Mouse (Mus musculus): Measurements from ENCODE around the gene Hoxc6.

Gene Hoxc6

GRCm38 (mm10) chr15:102988078-102988477 is 10.0 kb upstream of the Hoxc6 start:
- DNase-seq (ENCODE audit: low read depth in 1 of 2, low spot score in 2 of 2) = no peak

GRCm38 (mm10) chr15:102990461-102991397 is 7.3 kb upstream of the Hoxc6 start, which contains the start of gene Hoxc8:
Gene Hoxc8, plus strand, starts transcription at chr15:102990607.
- DNase-seq (ENCODE audit: low read depth in 1 of 2, low spot score in 2 of 2) = no peak

GRCm38 (mm10) chr15:102991782-102992181 is 6.3 kb upstream of the Hoxc6 start:
- no peak for DNase-seq (ENCODE audit: low read depth in 1 of 2, low spot score in 2 of 2)

- no peak for DNase-seq (ENCODE audit: low read depth in 1 of 2, low spot score in 2 of 2)
Observed at GRCm38 (mm10) chr15:102992206-102992605, 5.9 kb upstream of the Hoxc6 start.

- DNase-seq (ENCODE audit: low read depth in 1 of 2, low spot score in 2 of 2) = no peak
Observed at GRCm38 (mm10) chr15:102992863-102993262, 5.2 kb upstream of the Hoxc6 start.

- no peak for DNase-seq (ENCODE audit: low read depth in 1 of 2, low spot score in 2 of 2)
Observed at GRCm38 (mm10) chr15:102996548-102996947, 1.5 kb upstream of the Hoxc6 start.

GRCm38 (mm10) chr15:102997431-102997830 is 626 bp upstream of the Hoxc6 start:
- DNase-seq (ENCODE audit: low read depth in 1 of 2, low spot score in 2 of 2) = no peak

GRCm38 (mm10) chr15:102998608-102999182 is 638 bp downstream of the Hoxc6 start:
- DNase-seq (ENCODE audit: low read depth in 1 of 2, low spot score in 2 of 2) = no peak

GRCm38 (mm10) chr15:102999183-102999831 is 1.2 kb downstream of the Hoxc6 start:
- no peak for DNase-seq (ENCODE audit: low read depth in 1 of 2, low spot score in 2 of 2)

- DNase-seq (ENCODE audit: low read depth in 1 of 2, low spot score in 2 of 2) = no peak
Observed at GRCm38 (mm10) chr15:102999955-103000354, 1.9 kb downstream of the Hoxc6 start.

- DNase-seq (ENCODE audit: low read depth in 1 of 2, low spot score in 2 of 2) = no peak
Observed at GRCm38 (mm10) chr15:103000501-103000901, 2.4 kb downstream of the Hoxc6 start.

DNA sequence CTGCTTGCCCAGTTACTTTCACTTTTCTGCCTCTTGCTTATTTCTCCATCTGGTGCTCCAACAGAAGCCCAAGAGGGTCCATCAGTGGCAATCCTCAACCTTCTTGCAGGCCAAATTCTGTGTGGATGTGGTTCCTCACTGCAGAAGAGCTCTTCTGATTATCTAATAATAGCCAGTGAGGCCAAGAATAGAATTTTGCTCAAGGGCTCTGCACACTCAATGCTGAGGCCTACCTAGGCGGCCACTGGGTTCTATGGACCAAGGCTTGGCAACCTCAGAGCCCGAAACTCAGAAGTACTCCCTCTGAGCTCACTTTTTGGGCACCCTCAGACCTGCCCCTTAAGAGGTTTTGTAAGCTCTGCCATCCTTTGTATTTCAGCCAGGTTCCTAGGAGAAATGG is 3.3 kb downstream of the Hoxc6 start:
- no peak for DNase-seq (ENCODE audit: low read depth in 1 of 2, low spot score in 2 of 2)

DNA sequence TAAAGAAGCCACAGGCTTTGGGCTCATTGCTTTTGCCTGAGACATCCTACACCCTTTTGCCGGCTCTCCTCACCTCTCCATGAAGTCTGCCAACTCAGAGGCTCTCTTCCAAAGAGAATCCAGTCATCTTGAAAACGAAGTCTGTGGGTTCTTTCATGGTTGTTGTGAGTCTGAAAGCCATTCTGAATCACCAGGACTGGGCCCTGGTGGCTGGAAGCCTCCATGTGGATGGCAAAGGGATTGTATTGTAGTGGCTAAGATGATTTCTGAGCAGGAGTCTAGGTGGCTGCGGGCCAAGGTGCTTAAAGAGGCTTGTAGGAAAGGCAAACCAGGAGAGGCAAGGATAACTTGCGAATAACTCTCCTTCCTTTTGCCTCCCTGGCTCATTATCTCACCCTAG is 4.1 kb downstream of the Hoxc6 start:
- no peak for DNase-seq (ENCODE audit: low read depth in 1 of 2, low spot score in 2 of 2)

GRCm38 (mm10) chr15:103002821-103003448 is 4.9 kb downstream of the Hoxc6 start:
- DNase-seq (ENCODE audit: low read depth in 1 of 2, low spot score in 2 of 2) = no peak

DNA sequence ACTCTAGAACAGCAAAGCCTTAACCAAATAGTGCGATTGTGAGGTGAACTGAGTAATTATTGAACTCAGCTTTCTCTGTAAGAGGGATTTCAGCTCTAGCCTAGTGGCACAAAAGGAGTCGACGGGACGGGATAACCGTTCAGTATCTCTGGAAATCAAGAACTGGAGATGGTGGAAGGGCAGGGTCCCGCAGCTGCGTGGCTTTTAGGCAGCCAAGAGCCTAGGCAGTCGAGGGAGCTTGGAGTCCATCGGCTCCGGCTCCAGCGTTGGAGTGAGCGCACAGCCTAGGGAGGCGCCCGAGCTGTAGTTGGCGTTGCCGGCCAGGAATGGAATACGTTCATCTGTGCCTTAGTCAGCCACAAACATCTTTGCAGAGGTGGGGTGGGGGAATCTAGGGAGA is 7.3 kb downstream of the Hoxc6 start:
- no peak for DNase-seq (ENCODE audit: low read depth in 1 of 2, low spot score in 2 of 2)

DNA sequence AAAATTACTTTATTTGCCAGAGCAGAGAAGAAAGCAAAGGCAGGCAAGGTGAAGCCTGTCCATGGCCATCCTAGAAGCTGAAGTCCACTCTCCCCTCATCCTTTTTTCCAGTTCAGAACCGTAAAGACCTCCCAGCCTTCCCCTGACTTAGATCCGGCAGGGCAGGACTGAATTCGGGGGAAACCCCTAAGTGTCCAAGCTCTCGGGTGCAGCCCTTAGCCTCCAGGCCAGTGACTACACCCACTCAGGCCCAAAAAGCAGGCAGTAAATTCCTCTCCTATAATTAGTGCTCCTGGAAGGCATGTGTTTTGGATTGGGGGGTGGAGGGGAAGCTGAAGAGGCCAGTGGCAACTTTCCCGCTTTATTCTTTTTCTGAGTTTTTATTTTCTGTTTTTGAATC is 7.7 kb downstream of the Hoxc6 start:
- DNase-seq (ENCODE audit: low read depth in 1 of 2, low spot score in 2 of 2) = no peak

DNA sequence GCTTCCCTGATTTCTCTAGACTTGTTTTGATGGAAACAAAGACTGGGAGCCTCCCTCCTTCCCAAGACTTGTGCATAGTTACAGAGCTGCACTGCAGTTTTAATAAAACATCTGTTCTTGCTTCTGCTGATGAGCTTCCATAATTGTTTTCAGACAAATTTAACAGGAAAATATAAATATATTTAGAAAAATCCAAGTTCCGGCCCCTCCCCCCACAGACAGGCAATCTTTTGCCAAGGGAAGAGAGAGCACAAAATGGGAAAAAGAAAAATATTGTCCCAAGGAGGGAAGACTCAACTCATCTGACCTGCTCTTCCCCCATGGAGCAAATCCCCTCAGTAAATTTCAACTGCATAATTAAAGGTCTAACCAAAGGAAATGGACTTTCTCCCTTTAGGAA is 8.3 kb downstream of the Hoxc6 start:
- no peak for DNase-seq (ENCODE audit: low read depth in 1 of 2, low spot score in 2 of 2)

- DNase-seq (ENCODE audit: low read depth in 1 of 2, low spot score in 2 of 2) = no peak
Observed at GRCm38 (mm10) chr15:103009265-103010111, 11.4 kb downstream of the Hoxc6 start.

GRCm38 (mm10) chr15:103010112-103010846 is 12.2 kb downstream of the Hoxc6 start:
- DNase-seq (ENCODE audit: low read depth in 1 of 2, low spot score in 2 of 2) = no peak

All from monocyte, adult 2 months (primary cell).